Mouse (Mus musculus) layer of hippocampus, adult 18-20 months (tissue): ENCODE data around the gene Abca13. TPM values are rescaled to one million over a fixed set of nuclear protein-coding genes. Genes with fewer than 3 reads are reported as not detected.

Experiments
- DNase-seq, 2 experiments: peaks; one replicate each; pipeline ENCODE4 v3.0.0; 2022; ENCODE audit warnings: low spot score in 2 of 2
- total RNA-seq, 2 experiments: library from RNA; stranded (reverse); gene quantifications; 2 replicates each; pipeline ENCODE4 v1.2.3; 2021

The Abca13 gene
- total RNA-seq, 2 experiments from 2014 or later, result 0.05 TPM; not detected in 1

DNA sequence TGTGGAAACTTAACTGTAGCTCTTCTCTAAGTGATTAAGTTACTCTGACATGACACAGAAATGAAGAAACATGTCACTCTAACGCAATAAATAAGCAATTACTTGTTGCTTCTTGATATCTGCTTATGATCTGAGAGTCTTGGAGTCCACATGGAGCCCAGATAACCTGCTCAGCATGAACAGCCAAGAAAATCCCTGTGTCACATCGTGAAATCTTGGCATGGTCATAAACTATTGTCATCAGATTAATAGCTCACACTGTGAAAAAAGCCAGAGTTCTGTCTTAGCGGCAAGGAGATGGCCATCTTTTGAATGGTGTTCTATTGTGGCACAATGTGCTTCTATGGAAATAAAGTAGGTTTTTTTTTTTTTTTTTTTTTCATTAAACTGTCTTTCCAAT is 336.8 kb downstream of the Abca13 start:
- DNase-seq, result no peak

DNA sequence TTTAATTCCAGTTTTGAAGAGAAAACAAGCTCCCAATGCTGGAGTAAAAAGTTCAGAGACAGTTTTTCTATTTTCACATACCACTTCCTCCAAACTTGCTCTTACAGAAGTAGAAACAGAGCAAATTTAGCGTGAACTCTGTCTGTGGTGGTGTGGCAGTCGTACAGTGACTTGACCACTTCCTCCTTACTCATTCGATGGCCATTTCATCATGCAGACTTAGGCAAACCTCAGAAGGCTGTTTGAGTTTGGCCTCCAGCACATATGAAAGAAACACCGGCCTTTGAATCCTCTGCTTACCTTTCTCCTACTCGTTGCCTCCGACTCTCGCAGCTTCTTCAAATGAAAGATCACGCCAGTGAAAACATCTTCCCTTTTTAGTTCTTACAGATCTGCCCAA is 340.0 kb downstream of the Abca13 start:
- DNase-seq, result no peak

- DNase-seq, result no peak
Measured at GRCm38 (mm10) chr11:9533189-9533588, 341.4 kb downstream of the Abca13 start.

DNA sequence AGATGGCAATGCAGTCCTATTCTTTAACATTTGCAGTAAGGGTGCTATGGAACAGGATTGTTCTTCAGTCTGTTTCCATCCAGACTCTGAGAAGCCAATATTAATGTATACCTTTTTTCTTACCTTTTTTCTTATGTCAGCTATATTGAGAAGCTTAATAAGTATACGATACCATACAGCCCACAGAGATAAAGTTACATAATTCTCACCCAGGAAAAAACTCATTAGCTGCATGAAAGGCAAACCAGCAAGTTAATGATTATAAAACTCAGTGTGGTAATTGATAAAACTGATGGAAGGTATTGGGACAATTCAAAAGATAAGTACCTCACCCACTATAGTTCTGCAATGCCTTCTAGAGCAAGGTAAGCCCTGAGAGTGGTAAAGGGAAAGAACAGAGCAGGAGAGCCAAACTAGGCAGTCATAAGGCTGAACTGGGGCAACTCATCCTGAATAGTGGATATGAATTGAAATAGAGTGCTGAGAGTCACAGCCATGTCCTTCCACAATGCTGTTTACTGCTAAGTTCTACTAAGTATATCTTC is 342.0 kb downstream of the Abca13 start:
- DNase-seq, result no peak

DNA sequence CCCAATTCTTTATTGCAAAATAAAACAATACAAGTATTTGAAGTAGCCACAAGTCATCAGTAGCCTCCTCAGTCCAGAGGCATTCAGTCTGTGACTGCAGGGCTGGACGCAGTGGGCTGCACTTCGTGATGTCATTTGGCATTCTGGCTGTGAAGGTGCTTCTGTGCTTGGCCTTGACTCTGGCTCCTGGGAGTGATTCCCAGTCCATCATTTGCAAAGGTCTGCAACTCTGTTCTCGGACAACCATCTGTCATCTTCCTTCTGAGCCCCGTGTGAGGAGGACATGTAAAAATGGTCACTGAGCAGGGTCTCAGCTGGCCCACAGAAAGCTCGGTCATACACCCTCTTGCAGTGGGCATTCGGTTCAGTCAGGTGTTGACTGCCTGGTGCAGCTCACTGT is 345.1 kb downstream of the Abca13 start:
- no peak for DNase-seq

GRCm38 (mm10) chr11:9538328-9538727 is 346.6 kb downstream of the Abca13 start:
- DNase-seq, result no peak

GRCm38 (mm10) chr11:9560026-9560425 is 368.3 kb downstream of the Abca13 start:
- peak; percentile 23 to 77 for DNase-seq

DNA sequence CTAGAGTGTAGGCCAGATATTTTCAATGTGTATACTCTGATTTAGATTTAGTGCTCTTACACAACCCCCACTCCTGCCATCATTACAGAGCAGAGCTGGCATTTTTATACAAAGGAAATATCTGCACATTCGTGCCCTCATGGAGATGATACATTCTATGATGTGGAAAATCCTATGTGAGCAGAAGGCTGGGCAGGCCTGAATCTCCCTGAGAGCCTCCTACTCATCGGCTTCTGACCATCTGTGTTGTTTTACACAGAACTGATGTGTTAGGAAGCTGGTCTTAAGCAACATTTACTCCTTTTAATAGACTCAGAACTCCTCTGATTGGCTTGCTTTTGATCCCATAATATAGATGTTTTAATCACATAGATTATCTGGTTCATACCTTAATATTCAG is 376.6 kb downstream of the Abca13 start:
- peak; percentile 56 to 86 for DNase-seq

GRCm38 (mm10) chr11:9570319-9570718 is 378.6 kb downstream of the Abca13 start:
- no peak for DNase-seq

- DNase-seq, result no peak
Measured at GRCm38 (mm10) chr11:9574894-9575293, 383.2 kb downstream of the Abca13 start.

DNA sequence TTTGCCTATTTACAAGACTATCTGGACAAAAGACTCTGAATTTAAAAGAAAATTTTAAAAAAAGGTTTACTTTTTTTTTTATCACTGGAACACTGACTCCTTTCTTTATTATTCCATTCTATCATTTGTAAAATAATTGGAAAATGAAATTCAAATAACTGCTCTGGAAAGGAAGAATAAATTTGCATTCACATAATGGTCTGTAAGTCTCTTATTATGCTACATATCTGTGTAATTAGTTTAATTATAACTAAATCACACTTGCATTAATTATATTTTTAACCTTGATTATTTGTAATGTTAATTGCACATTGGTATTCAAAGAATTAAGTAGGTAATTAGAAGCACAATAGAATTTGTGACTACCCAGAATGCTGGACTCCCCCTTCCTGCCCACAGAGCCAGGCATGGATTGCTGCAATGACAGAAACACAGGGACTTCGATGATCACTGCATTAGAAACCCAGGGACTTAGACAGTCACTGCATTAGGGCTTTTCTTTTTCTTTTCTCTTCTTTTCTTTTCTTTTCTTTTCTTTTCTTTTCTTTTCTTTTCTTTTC is 400.1 kb downstream of the Abca13 start:
- no peak for DNase-seq

DNA sequence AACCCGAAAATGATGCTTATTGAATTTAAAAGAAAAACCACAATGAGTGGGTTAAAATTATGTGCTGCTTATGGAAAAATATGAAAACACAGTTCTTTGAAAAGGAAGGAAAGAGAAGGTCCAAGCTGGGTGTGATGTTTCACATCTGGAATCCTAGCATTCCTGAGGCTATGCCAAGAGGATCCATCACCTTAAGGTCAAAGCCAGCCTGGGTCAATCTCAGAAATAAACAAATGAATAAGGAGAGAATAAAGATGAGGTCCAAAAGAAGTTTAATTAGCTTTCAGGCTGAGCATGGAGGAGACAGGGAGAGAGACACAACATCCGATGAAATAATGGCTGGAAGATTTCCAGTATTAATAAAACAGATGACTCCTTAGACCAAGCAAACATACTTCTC is 405.6 kb downstream of the Abca13 start:
- DNase-seq, result no peak

- DNase-seq, result peak in 1 of 2 experiments; percentile 54
Measured at GRCm38 (mm10) chr11:9601096-9601495, 409.4 kb downstream of the Abca13 start.

DNA sequence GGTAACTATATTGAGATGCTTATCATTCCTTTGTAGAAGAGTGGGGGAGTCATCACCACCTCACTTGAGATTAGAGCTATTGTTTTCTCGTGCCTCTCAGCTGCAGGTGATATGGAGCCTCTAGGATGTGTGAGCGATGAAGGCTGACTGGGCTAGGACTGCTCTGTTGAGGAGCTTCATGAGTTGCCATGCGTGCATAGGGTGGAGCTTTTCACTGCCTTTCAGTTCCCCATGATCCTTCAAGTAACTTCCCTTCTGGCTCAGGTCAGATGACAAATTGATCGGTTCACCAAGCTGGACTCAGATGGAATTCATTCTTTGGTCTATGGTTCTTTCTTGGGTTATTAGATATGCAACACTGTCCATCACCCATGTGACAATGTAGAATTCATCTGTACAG is 410.4 kb downstream of the Abca13 start:
- no peak for DNase-seq

- DNase-seq, result no peak
Measured at GRCm38 (mm10) chr11:9608249-9608648, 416.5 kb downstream of the Abca13 start.

GRCm38 (mm10) chr11:9609075-9609474 is 417.3 kb downstream of the Abca13 start:
- no peak for DNase-seq

DNA sequence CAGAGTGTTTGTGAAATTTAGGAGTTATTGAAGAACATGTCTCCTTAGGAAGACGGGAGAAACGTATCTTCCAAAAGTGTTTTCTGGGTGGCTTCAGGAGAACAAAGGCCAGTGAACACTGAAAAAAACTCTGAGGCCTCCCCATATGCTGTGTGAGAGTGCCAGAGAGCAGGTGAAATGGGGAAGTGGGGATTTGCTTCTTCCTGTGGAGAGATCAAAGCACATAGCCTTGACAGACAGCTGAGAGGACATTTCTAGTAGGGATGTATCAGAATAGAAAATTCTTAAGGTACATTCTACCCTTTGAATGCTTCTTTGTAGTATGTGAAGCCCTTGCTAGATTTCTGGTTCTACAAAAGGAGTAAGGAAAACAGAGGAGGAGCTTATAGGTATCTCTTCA is 424.4 kb downstream of the Abca13 start:
- no peak for DNase-seq

DNA sequence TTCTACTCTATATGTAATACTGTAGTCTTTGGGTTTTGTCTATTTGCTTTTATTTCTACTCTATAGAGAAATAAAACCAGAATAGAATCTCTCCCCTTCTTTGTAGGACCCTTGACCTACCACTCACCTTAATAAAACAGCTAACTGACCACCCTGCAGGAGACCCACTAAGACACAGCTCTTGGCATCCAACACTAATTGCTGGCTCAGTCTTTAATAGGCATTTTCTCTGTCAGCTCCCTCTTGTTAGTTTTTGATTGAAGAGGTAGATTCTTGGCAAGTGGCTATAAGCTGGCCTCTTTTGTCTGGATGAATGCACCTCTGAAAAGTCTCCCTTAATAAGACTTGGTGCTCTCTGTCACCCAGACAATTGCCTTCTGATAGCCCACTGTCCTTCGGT is 424.9 kb downstream of the Abca13 start:
- DNase-seq, result no peak

- no peak for DNase-seq
Measured at GRCm38 (mm10) chr11:9619986-9620385, 428.2 kb downstream of the Abca13 start.

DNA sequence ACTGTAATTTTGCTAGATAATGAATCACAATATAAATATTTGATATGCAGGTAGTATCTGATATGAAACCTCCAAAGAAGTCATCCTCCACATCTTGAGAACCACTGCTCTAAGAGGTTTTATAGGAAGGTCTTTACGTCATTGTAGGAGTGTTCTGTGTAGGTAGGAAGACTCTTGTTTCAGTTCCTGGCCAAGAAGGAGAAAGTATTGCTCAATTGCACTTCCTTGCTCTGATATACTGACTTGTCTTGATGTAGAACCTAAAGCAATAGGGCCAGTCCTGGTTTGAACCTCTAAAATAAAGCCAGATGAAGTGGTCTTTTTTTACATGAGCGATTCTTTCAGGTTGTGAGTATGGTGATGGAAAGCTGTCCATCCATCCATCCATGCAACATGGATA is 431.1 kb downstream of the Abca13 start:
- DNase-seq, result no peak

GRCm38 (mm10) chr11:9624753-9625152 is 433.0 kb downstream of the Abca13 start:
- DNase-seq, result no peak

DNA sequence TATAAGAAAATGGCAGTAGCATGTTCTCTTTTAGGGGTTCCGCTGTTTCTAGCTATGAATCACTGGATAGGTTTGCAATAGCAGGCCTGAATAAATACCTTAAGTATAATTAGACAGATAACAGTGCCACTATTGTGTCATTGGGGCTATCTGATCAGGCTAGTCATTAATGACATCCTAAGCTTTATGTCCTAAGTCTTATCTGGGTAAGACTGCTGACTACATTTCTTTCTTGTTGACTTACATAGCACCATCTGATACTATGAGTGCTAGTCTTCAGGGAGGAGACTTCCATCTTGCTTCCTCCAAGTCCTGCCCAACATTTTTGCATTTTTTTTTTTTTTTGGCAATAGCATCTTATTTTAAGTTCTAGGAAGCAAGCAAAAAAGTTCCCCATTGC is 434.1 kb downstream of the Abca13 start:
- no peak for DNase-seq

DNA sequence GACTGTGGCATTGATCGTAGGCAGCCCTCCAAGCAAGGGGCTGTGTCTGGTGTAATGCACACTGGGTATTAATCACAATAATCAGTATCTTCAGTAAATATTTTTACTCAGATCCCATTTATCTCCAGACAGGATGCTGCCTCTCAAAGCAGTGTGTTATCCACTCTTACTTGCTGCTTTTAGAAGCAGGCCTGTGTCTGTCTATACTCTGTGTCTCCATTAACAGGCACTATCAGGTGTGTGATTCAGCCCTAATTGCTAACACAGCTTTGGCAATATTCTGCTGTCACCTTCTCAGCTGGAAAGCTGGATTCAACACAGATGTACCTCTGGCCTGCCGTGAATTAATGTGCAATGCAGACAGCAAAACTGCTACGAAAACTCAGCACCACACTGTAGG is 455.5 kb downstream of the Abca13 start:
- no peak for DNase-seq

- DNase-seq, result no peak
Measured at GRCm38 (mm10) chr11:9647991-9648390, 456.2 kb downstream of the Abca13 start.
